Mouse (Mus musculus): Measurements from ENCODE around the gene Slc36a3.
"Not testable (repeated sequence)": the region's sequence is repeated elsewhere in the genome, so short reads cannot be mapped to it uniquely, and the experiment has no call there.

The Slc36a3 gene

DNA sequence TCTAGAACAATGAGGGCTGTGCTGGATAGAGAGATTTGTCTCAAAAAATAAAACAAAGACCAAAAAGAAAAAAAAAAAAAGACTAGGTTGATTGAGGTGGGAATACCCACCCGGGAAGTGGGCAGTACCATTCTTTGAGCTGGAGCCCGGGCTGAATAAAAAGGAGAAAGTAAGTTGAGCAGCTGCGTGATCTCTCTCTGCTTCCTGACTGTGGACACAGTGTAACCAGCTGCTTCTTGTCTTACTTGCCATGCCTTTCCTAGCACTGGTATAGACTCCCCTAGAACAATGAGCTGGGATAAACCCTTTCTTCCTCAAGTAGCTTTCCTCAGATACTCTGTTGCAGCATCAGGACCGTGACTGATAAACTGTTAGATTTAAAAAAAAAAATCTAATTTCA lies 10.0 kb downstream of the Slc36a3 start:
- DNase-seq = no peak

DNA sequence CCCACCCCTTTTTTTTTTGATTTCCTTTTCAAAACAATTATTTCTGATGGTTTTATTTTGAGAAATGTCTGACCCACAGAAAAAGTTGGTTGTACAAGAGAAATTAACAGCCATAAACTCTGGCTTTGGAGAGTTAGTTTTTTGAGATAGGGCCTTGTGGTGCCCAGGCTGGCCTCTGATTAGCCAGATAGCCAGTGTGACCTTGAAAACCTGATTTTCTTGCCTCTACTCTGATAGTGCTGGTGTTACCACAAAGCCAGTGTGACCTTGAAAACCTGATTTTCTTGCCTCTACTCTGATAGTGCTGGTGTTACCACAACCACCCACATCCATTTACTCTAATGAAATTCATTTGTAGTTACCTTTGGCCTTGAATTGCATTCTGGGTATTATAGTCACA lies 13.9 kb downstream of the Slc36a3 start:
- no peak for DNase-seq

DNA sequence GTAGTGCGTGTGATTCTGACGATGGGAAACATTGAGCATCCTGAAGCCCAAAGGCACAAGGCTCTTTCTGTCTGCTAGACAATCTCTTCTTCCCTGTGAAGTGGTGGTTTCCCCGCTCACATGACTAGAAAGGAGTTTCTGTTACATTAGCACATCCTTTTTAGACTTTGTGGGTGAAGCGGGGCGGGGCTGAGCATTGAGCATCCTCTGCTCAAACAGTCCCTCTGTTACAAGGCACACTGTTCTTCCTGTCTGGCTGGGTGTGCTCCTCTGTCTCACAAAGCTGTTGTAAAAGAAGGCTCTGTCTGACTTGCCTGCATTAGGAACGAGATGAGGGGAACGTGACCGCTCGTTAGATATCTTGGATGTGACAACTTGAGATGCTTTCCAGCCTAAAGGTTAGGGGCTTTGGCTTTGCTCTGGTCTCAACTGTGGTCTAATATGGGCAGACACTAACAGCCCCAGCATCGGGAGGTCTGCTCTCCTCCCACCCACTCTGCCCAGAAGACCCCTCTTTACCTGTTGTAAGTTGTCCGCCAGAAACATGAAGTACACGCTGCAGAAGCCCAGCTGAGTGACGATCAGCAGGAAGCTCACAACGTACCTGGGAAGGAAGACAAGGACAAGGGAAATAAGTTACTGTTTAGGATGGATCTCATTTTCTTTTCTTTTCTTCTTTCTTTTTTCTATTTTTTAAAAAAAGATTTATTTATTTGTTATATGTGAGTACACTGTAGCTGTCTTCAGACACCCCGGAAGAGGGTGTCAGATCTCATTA lies 14.5 kb downstream of the Slc36a3 start:
- no peak for DNase-seq

DNA sequence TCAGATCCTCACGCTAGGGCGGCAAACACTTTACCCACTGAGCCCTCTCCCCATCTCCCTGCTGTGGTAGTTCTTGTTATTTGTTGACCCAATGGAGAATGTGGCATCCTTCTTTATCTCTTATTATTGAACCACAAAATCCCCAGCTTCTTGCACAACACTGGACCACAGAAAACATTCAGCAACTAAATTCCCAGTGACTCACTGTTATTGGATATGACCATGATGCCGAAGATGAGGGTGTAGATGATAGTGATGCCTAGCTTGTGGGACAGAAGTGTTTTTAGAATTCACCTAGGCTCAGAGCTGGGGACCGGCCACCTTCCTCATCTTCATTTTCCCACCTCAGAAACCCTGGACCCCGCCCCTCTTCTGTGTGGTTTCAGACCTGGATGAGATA lies 16.6 kb downstream of the Slc36a3 start:
- no peak for DNase-seq

DNA sequence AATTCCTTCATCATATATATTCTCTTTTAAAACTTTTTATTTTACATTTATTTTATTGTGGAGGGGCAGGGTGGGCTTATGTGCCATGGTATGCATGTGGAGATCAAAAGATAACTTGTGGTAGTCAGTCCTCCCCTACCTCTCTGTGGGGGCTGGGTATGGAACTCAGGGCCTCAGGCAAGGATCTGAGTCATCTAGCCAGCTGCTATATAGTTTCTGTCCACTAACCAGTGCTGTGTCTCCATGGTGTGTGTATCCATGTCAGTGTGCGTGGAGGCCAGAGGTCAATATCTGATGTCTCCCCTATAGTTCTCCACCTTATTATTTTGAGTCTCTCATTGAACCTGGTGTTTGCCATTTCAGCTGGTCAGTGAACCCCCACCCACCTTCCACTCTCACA lies 17.1 kb downstream of the Slc36a3 start:
- DNase-seq = no peak

DNA sequence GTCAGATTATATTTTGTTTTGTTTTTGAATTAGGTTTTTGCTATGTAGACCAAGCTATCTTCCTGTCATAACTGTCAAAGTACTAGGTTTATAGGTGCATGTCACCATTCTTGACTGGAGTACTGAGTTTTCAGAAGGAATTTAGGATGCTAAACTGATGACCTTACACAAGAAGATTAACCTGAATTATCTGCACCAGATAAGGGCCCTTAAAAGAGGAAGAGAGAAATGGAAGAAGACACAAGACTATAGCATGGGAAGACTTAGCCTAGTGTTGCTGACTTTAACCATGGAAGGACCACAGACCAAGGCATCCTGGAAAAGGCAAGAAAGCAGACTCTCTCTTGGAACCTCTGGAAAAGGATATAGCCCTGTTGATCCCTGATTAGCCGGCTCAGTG lies 18.3 kb downstream of the Slc36a3 start:
- DNase-seq = no peak

DNA sequence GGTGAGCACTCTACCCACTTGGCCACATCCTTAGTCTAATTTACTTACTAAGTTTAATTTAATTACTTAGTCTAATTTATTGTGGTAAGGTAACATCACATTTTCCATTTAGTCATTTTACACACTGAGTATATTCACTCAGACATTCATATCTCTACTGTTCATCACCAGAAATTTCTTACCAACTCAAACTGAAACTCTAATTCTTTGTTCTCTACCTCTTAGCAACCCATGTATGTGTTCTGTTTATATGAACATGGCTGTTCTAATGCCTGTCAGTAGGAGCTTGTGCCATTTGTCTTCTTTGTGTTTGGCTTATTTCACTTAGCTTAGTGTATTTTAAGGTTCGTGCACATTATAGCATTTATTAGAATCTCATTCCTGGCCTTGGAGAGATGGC lies 19.6 kb downstream of the Slc36a3 start:
- DNase-seq = no peak

DNA sequence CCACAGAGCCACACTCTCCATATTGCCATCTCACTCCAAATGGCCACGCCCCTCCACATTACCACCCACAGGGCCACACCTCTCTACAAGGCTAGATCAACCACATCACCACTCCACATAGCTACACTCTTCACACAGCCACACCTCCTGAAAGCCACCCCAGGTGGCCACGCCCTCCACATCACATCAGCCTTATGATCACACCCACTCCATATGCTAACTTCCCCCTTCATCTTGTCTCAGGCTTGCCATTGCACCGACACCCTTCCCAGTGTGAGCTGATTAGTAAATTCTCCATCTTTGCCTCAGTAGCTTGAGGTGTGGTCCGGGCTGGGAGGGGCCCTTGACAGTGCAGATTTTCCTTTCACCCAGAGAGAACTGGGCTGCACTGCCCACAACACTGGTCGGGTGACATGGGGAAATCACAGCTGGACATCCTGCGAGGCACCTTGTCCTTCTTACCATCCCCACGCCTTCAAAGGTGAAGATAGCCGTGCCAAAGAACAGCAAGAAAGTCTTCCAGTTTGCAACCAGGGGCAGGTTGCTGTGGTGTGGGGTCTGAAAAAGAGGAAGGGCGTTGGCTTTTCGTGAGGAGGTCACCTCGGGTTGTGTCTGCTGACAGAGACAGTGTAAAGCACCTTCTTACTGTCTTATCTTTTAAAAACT lies 20.3 kb downstream of the Slc36a3 start:
- no peak for DNase-seq

DNA sequence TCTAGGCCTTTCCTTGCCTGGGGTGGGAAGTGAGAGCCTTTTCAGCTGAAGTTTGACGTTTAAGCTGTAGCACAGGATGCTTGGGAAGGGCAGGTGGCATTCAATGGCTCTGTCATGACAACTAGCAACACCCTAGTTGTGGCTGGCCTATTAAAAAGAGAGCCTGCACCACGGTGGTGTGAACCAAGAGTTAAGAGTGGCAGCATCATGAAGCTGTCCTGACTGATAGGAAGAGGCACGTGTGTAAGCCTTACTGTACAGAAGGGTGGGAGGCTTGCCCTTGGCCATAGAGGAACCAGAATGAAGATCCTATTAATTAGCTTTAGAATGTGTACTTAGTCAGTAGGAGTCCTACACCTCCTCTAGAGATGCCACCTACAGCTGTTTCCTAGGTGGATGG lies 23.1 kb downstream of the Slc36a3 start:
- DNase-seq = no peak

DNA sequence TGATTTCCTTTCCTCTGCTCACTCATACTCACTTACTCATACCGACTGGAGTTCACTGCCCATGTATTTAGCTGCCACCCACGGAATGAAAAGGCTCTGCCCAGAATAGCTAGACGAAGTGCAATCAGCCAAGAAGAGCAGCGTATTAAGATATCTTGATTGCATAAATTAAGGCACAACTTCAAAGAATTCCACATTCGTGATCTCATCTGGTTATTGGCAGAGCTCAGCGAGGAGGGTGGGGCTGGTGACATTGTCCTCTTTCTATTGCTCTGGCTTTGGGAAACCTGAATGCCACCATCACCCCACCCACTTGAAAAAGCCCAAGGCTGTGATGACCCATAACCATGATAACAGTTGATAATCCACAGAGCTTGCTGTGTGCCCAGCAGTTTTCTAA lies 23.6 kb downstream of the Slc36a3 start:
- DNase-seq = no peak

DNA sequence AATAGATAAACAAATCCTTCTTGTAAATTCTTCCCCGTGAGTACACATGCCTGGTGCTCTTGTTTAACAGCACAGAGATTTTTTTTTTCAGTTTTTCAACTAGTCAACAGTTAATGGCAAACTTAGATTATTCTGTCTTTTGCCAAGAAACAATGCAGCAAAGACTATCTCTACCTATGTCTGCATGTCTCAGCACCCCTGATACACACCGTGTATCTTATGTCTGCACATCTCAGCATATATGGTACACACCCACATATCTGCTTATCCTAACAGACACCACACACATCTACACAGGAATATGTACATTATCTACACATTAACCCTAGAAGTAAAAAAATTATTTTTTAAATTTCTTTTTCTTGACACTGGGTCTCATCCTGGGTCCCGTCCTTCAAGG lies 24.8 kb downstream of the Slc36a3 start:
- DNase-seq = no peak

DNA sequence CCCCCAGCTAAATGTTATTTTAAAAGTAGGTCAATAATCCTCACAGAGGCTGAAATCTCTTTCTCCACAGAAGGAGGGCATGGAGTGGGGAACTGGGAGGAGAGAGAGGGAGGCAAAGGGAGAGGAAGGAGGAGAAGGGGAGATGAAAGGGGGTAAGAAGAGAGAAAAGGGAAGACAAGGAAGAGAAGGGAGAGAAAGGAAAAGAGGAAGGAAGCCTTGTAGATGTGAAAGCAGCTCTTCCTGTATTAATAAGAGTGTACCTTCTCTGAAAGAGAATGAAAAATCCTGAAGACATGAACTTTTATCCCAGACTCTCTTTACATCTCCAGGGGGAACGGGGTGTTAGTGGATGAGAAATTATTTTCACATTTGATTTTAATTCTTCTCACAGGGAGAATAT lies 30.1 kb downstream of the Slc36a3 start:
- DNase-seq = no peak

DNA sequence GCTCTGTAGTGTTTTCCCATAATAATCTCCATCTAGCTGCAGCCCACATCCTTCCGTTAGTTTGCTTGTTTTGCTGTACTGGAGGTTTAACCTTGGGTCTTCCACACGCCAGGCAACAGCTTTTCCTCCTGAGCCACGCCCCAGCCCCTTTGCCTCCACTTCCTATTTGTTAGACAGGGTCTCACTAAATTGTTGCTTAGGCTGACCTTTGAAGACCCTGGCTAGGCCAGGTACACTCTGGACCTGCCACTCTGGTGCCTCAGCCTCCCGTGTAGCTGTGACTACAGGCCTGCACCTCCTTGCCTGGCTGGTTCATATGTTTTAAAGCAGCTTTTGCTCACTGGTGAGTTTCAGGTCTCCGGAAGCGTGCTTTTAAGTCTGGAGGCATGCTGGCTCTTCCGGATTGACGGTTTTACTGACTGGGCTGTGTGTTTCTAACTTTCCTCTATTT lies 30.7 kb downstream of the Slc36a3 start:
- no peak for DNase-seq

DNA sequence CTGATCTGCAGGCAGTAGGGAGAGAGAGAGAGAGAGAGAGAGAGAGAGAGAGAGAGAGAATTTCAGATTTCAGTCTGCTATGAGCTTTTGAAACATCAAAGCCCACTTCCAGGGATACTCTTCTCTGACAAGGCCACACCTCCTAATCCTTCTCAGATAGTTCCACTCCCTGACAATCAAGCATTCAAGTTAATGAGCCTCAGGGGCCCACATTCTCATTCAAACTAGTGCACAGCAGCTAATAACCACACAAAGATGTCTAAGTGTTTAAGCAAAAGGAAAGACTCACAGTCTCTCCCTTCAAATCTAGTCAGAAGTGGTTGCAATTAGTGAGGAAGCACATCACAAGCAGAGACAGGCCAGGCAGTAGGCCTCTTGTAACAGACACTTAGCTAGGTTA lies 31.2 kb downstream of the Slc36a3 start:
- DNase-seq = no peak

DNA sequence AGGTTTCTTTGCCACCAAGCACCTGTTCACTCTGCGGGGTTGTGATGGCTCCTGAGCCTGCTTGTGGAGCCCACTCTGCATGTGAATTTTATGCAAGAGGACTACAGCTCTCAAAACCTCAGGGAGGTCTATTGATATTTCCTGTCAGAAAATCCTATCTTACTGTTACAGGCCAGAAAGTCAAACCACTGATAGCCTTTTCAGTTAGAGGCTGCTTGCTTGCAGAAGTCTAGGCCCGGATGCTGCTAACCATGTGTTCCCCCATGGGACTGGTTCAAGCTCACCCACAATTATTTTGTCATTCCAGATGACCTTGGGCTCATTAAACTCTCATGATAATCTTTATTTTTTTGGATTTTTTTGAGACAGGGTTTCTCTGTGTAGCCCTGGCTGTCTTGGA lies 34.5 kb downstream of the Slc36a3 start:
- no peak for DNase-seq

DNA sequence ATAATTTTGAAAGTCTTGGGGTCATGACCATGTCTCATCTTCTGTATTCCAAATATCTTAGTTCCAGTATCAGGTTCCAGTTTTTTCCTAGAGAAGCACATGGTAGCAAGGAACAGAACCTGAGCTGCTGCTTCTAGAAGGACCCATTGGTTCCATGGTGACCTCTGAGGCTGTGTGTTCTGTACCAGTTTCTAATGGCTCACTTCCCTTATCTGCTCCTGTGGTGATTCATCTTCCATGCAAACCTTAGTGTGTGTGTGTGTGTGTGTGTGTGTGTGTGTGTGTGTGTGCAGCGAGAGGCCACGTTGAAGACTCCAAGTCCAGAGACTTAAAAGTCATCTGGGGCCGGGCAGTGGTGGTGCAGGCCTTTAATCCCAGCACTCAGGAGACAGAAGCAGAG lies 35.5 kb downstream of the Slc36a3 start:
- DNase-seq = no peak

DNA sequence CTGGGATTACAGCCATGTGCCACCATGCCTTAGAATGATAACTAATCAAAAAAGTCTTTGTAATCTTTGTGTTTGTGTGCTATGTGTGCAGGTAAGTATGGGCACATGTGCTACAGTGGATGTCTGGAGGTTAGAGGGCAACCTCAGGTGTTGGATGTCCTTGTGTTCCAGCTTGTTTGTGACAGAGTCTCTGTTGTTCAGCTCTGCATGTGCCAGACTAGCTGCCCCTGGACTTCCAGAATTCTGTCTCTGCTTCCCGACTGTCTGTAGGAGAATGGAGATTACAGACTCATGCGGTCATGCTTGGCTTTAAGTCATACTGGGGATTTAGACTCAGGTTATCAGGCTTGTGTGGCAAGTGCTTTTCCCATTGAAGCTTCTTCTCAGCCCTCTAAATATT lies 37.2 kb downstream of the Slc36a3 start:
- no peak for DNase-seq

DNA sequence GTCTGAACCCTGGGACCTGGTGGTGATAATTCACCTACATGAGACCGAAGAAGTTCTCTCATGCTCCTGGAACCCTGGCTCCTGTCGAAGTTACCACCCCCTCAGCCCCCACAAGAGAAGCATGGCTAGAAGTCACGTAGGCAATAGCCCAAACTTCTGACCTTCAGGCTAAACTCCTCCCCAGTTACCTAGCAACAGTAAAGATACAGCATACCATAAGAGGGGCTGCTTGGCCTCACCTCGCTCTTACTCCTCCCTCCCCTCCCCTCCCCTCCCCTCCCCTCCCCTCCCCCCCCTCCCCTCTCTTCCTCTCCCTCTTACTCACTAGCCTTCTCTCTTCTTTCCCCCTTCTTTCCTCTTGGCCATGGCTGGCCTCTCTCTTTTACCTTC lies 37.7 kb downstream of the Slc36a3 start:
- DNase-seq = not testable (repeated sequence)

DNA sequence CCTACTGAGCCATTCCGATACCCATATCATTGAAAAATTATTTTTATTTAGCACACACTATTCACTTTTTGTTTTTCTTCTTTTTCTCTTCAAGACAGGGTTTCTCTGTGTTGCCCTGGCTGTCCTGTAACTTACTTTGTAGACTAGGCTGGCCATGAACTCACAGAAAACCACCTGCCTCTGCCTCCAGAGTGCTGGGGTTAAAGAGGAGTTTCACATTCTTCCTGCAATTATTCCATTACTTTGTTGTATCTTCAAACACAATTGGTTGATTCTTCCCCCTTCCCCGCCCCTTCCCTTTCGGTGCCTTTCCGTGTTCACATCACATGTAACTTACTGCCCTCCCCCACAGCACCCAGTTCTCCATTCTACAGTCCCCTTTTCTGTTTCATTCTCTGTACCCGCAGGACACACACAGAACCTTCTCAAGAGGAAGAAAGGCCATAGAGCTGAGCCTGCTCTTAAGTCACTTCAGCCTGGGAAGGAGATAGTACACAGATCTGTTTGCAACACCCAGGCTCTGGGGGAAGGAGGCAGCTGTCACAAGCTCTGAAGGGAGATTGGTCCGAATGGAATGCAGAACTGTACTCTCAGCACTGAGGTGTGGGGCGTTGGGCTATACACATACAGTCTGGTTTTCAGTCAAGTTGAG lies 38.2 kb downstream of the Slc36a3 start:
- DNase-seq = no peak

DNA sequence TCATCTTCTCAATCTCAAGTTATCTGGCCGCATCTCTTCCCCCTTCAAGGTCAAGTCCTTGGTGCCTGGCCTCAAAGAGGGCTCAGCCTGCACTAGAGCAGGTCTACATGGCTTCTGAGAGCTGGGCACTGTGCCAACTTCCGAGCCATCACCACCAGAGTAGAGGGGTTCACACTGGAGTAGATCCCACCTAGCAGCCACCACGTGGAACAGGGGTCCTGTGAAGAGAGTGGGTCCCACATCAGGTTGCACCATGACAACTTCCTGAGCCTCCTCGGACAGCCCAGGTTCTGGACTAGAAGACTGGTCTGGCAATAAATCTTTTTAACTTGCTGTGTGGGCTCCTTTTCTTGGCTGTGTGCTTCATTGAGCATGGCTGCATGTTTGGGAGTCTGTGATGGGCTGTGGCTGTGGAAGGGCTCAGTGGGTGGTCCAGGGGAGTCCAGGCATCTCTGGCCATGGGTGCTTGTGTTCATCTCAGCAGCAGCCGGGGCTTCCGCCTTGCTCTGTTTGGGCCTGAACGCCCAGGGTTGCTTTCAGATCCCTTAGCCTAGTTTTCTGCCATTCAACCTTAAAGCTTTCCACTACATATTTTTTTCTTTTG lies 40.8 kb downstream of the Slc36a3 start:
- DNase-seq = no peak

DNA sequence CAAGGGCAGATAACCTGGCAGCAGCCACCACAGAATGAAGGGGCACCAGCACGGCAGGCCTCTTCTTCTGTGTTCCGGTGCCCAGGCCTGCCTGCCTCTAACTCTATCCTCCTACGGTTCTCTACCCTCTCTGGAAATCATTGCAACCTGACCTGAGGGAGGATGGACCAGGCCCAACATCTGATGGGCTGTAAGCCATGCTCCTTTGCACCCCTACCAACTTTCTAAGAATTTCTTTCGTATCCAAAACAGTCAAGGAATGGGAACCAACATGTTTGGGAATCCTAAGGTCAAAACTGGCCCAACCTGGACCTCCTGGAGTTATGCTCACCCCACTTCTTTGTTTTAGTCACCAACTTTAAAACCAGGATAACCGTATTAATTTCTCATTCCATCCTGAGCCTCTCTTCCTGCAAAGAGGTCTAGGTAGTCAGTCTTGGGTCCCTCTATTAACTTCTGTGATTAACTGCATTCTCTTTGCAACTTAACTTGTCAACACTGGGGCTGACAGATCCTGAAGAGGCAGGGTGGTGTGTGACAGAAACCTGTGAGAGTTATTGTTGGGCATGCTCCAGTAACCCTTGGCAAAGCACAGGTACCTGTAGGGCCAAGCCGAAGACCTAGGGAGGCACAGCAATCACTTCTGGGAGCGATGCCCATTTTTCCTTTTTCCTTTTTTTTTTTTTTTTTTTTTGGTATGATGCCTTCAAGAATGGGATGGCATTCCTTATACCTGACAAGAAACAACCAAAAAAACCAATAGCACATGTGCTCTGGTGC lies 41.8 kb downstream of the Slc36a3 start:
- no peak for DNase-seq

DNA sequence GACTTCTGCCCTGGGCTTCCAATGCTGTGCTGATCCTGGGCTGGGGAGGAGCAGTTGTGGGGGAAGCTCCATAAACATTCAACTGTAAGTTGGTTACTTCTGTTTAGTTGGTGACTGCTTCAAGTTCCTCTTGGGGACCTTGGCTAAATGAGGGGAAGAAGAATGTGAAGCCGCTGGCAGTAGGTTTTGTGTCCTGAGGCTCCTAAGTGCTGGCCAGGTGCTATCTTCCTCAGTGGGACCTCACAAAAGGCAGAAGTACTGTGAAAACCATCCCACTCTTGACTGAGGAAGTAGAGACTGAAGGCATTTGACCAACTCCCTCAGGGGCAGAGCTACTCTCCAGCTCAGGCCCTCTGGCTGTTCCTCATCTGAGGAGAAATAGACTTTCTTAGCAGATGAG lies 44.9 kb downstream of the Slc36a3 start:
- DNase-seq = no peak

DNA sequence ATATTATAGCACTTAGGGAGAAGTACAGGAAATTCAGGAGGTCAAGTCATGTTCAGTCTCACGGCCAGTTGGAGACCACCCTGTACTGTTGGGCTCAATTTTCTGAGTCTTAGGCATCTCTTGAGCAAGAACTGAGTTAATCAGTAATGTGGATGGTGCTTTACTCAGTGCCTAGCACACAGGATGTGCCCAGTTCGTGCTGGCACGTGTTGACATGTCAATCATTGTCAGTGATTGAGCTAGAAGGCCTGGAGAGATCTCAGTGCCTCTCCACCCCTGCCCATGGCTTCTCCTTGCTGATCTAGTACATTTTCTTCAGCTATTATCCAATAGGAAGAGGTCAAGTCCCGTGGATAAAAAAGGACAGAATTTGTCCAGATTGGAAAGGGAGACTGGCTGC lies 46.1 kb downstream of the Slc36a3 start:
- no peak for DNase-seq
